Mouse (Mus musculus) right cerebral cortex, postnatal 36 days (tissue): ENCODE data around the gene Rdh8.
"Not testable (repeated sequence)": the region's sequence is repeated elsewhere in the genome, so short reads cannot be mapped to it uniquely, and the experiment has no call there.

Source experiments
- DNase-seq, 2 experiments: peaks; one replicate each; pipeline ENCODE4 v3.0.0; 2022; ENCODE audit warnings: low spot score in 2 of 2, mixed read lengths in 1 of 2

Gene Rdh8

GRCm38 (mm10) chr9:20818236-20818635 is at the start of gene Rdh8:
Rdh8 (plus strand) TSS chr9:20818503.
- no peak for DNase-seq

GRCm38 (mm10) chr9:20781286-20781685 is 37.0 kb upstream of the Rdh8 start:
- DNase-seq = no peak

- DNase-seq = no peak
These were observed 33.2 kb upstream of the Rdh8 start for GRCm38 (mm10) chr9:20785055-20785454.

DNA sequence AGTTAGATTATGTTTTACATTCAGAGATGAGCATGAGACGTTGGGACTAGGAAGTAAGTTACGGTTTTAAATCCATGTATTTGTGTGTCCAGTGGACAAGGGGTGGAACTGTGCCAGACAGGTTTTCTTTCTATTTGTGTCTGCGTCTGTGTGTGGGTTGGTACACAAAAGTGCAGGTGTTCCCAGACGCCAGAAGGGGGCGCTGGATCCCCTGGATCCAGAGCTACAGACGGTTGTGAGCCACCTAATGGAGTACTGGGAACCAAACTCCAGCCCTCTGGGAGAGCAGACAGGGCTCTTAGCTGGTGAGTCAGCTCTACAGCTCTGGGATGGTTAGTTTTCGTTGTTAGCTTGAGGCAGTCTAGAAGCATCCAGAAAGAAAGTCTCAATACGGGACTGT is 30.3 kb upstream of the Rdh8 start:
- no peak for DNase-seq

GRCm38 (mm10) chr9:20789651-20790050 is 28.7 kb upstream of the Rdh8 start:
- DNase-seq = no peak

DNA sequence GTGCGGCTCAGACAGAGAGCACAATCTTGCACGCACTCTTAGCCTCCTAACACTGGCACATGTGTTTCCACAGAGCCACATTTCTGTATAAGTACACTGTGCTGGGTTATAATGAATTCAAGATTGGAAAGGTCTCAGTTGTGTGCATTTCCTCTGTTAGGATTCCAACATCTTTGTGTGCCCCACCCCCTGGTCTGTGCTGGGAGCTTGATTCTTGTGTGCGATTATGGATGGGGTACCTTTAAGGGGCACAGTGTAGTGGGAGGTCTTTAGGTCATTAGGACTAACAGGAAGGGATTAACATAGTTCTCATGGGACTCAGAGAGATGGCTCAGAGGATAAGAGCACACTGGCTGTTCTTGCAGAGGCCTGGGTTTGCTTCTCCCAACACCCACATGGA is 28.0 kb upstream of the Rdh8 start:
- no peak for DNase-seq

DNA sequence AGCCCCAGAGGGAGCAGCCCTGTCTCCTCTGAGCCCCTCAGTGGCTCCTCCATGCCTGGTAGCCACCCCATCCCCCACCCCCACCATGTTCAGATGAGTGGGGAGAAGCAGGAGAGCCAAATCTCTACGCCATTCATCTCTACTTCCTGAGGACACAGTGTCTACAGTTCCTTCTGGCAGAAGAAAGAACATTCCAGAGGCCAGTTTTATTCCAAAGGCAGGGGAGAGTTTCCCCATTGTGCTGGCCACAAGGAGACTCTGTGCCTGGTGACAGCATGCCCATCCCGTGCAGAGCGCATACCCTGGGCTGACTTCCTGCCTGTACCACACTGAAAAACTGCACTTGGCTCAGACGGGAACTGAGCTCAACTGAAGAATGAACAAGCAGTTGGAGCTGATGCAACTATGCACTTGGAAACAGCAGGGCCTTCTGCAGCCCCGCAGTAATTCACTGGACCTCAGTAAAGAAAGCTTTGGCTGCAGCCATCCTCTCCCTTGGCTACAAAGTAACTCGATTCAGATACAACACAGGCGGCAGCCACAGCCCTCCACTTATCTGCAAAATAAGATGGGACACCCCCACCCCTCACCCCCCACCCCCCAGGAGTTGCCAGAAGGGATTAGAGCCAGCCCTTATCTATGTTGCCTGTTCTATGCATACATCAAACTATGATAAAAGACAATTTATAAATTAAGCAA is 24.0 kb upstream of the Rdh8 start:
- peak; percentile 62 to 66 for DNase-seq

DNA sequence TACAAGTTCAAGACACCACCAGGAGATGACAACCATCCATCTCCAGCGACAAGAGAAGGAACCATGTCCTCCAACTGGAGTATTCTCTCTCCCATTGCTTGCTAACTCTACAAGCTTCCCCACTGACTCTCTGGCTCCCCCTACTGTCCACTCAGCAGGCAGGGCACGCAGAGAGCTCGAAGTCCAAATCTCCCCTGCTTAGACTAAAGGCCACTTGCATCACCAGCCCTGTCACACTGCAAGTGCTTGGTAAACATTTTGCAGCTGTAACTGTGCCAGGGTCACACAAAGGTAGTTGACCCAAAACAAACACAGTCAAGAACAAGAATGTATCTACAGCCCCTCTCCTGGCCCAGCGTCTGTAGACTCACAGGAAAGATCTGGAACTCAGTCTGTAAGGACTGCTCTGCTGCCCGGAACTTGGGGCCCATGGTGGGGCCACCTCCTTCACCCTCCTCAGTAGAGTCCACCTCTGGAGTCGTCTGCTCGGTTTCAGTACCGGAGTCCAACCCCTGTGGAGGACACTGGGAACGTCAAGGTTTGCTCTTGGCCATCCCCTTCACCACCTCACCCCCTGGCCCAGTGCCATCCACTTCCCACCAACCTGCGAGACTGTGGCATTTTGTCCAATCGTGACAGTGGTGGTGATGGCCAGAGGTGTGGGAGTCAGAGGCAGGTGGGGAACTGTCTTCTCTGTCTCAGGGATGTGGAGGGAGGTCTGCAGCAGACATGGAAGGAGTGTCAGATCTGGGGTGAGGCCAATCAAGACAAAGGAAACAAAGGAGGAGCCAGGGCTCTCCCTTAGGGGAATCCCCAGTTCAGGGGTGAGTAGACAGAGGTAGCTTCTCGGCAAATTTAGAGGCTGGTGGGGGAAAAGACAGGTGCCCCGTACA is 13.8 kb upstream of the Rdh8 start:
- no peak for DNase-seq

- no peak for DNase-seq
These were observed 13.2 kb upstream of the Rdh8 start for GRCm38 (mm10) chr9:20805159-20805495.

DNA sequence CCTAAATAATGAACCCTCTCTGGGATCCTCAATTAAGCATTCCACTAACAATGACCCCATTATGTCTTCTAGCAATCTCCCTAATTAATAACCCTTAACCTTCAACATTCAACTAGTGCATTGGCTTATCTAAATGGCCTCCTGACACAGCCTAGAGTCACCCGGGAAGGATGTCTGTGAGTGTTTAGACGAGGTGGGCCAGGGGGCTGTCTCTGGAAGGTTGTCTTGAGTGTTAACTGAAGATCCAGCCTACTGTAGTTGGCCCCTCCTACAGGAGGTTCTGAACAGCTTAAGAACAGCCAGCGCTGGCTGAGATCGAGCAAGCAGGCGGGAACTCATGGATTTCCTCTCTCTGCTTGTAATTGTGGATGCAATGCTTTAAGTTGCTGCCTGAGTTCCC is 12.6 kb upstream of the Rdh8 start:
- no peak for DNase-seq

GRCm38 (mm10) chr9:20810271-20810670 is 8.0 kb upstream of the Rdh8 start:
- no peak for DNase-seq

- DNase-seq = no peak
These were observed 7.5 kb upstream of the Rdh8 start for GRCm38 (mm10) chr9:20810773-20811172.

DNA sequence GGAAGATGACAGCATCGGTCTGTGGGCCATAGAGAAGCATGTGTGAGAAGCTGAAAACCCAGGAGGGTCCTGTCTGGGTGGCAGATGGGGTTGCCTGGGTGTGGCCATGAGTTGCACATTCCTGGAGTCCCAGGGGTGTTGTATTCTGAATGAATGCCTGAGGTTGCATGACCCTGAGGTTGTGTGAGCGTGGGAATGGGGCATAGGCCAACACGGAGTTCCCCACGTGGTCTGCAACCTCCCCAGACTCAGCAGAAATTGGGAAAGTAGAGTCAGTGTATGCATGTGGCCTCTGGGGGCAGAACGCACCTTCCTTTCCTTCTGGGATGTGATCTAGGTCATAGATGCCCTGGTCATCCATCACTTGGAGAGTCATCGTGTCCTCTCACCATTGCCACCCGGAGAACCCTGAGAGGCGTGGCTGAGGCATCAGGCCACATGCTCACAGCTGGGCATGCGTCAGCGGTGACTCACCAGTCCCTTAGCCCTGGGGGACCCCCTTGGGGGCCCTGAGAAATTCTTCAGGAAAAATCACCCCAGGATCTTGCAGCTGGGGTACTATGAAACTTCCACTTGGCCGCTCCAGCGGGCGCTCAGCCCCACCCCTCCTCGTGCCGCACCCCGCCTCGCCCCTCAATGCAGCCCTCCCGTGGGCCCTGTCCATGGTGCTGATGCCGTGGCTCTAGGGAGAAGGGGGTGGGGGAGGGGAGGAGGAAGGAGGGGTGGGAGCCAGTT is 5.6 kb upstream of the Rdh8 start:
- no peak for DNase-seq

- no peak for DNase-seq
These were observed 3.6 kb upstream of the Rdh8 start, which contains the start of gene Col5a3 for GRCm38 (mm10) chr9:20814521-20815272. Col5a3 (minus strand) TSS chr9:20815067.

GRCm38 (mm10) chr9:20820001-20820400 is 1.7 kb downstream of the Rdh8 start:
- no peak for DNase-seq

DNA sequence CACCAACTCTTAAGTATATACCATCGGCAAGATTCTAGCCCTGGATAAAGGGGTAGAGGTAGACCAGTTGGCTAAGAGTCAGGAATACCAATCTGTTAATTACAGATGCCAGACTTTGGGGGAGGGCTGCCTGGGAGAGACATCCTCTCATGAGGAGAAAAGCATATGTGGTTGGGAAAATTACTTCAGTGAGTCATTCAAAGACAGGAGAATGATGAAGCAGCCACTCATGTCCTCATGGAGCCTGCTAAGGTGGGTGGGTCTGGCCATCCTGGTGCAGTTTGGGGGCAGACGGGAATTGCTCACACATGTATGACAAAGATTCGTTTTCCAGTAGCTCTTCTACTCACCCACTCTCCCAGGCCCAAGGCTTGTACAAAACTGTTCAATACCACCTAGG is 4.5 kb downstream of the Rdh8 start:
- peak; percentile 32 to 41 for DNase-seq

DNA sequence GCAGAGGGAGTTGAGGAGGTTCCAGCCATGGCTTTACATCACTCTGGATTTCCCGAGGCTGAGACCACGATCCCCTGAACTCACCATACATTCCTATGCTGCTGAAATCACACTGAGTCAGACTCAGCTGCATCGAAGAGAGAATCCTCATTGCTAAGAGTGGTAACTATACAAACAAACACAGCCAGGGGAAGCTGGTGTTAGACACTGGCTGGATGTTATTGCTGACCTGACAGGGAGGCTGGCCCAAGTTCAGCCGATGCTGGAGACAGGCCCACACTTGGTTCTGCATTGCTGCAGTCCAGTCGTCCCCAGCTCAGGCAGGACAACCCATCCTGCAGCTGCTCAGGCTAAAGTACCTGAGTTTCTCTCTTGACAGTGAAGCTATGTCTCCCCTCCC is 7.5 kb downstream of the Rdh8 start:
- DNase-seq = no peak

- no peak for DNase-seq
These were observed 9.8 kb downstream of the Rdh8 start for GRCm38 (mm10) chr9:20828127-20828526.

DNA sequence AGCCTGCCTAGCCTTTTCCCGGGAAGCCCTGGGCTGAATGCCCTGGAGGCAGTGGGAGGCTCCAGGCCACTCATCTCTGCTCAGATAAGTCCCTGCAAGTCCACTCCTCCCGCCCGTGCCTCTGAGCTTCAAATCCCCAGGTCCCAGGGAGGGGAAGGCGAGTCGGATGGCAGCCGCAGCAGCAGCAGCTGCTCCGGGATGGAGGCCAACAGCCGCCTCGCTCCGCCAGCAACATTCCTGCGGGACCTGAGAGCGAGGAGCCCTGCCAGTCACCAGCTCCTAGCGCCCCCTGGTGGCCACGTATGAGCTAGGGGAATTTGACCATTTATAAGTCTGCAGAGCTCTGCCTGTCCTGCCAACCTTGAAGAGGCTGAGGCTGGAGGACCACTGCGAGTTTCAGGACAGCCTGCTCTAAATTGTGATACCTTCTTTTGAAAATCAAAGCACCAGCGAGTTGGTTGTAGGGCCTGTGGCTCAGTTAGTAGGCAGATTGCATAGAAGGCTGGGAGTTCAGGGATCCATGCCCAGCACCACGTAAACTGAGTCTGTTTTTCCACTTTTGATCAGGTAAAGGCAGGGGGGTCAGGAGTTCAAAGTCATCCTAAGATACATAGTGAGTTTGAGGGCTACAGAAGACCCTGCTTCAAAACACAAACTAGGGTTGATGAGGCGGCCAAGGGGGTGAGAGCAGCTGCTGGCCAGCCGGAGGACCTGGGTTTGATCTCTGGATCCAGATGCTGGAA is 12.8 kb downstream of the Rdh8 start:
- DNase-seq = peak; percentile 88 to 89

GRCm38 (mm10) chr9:20834881-20835280 is 16.6 kb downstream of the Rdh8 start:
- no peak for DNase-seq

- DNase-seq = not testable (repeated sequence)
These were observed 17.2 kb downstream of the Rdh8 start for GRCm38 (mm10) chr9:20835431-20835954.
